Mouse (Mus musculus) megakaryocyte, adult 5-6 weeks (primary cell): ENCODE measurements around the gene Fxr2. TPM values are rescaled to one million over a fixed set of nuclear protein-coding genes. Genes with fewer than 3 reads are reported as not detected.

Experiments
- ATAC-seq: 2 replicates; pipeline ENCODE4 v1.8.0; 2016; ENCODE audit warnings: mild to moderate bottlenecking, inconsistent platforms; ENCODE audit not compliant: poor library complexity, severe bottlenecking
- total RNA-seq, 2 experiments: library from RNA; stranded (forward) in 1 of 2; stranded (reverse) in 1 of 2; fragments of 153-499, 151-499 nt in 1 of 2; fragments of 221-1000, 200-1000 nt in 1 of 2; gene quantifications; 2 replicates each; pipeline versions ENCODE4 v1.2.3 to v1.2.4; 2015 to 2017

The Fxr2 gene
- total RNA-seq (2015): 25.3 and 29.0 TPM in 2 replicates
- total RNA-seq (2017): 33.3 and 36.5 TPM in 2 replicates

- peak; percentile 93 for ATAC-seq
Measured at GRCm38 (mm10) chr11:69632284-69633089, at the start of gene Fxr2. Gene Fxr2, plus strand, starts transcription at chr11:69632990.

- ATAC-seq: no peak
Measured at GRCm38 (mm10) chr11:69584008-69584407, 48.8 kb upstream of the Fxr2 start.

GRCm38 (mm10) chr11:69584937-69585336, 47.9 kb upstream of the Fxr2 start:
- ATAC-seq: no peak

- ATAC-seq: peak; percentile 55
Measured at GRCm38 (mm10) chr11:69585718-69586325, 47.0 kb upstream of the Fxr2 start.

- no peak; the same call in 1 of the 2 replicates for ATAC-seq
Measured at GRCm38 (mm10) chr11:69589207-69589834, 43.5 kb upstream of the Fxr2 start.

- no peak for ATAC-seq
Measured at GRCm38 (mm10) chr11:69590622-69591021, 42.2 kb upstream of the Fxr2 start.

- no peak for ATAC-seq
Measured at GRCm38 (mm10) chr11:69591424-69591823, 41.4 kb upstream of the Fxr2 start.

- ATAC-seq: no peak
Measured at GRCm38 (mm10) chr11:69591899-69592637, 40.7 kb upstream of the Fxr2 start.

GRCm38 (mm10) chr11:69592799-69593198, 40.0 kb upstream of the Fxr2 start:
- ATAC-seq: no peak

GRCm38 (mm10) chr11:69594853-69595252, 37.9 kb upstream of the Fxr2 start:
- no peak for ATAC-seq

GRCm38 (mm10) chr11:69599436-69599835, 33.4 kb upstream of the Fxr2 start:
- ATAC-seq: no peak

- no peak for ATAC-seq
Measured at GRCm38 (mm10) chr11:69600098-69600497, 32.7 kb upstream of the Fxr2 start.

GRCm38 (mm10) chr11:69601768-69602167, 31.0 kb upstream of the Fxr2 start:
- no peak for ATAC-seq

- no peak for ATAC-seq
Measured at GRCm38 (mm10) chr11:69603516-69603915, 29.3 kb upstream of the Fxr2 start.

- ATAC-seq: no peak
Measured at GRCm38 (mm10) chr11:69604347-69604746, 28.4 kb upstream of the Fxr2 start.

- ATAC-seq: 0 out of 2 replicates have a peak, but pooled peaks have one; percentile 41
Measured at GRCm38 (mm10) chr11:69604795-69605664, 27.8 kb upstream of the Fxr2 start.

- ATAC-seq: peak; percentile 77
Measured at GRCm38 (mm10) chr11:69605726-69606490, 26.9 kb upstream of the Fxr2 start, which contains the start of gene Atp1b2. Gene Atp1b2, minus strand, starts transcription at chr11:69605942.

- no peak for ATAC-seq
Measured at GRCm38 (mm10) chr11:69606491-69606795, 26.3 kb upstream of the Fxr2 start.

GRCm38 (mm10) chr11:69606832-69607231, 26.0 kb upstream of the Fxr2 start:
- no peak for ATAC-seq
